Mouse (Mus musculus) embryonic fibroblast, embryonic 13.5 days (primary cell): ENCODE measurements around the gene Kcnma1.

ENCODE experiments used
- CTCF ChIP-seq: IDR thresholded peaks from 2 replicates; pipeline ENCODE4 v1.5.1; 2011; ENCODE audit warnings: mild to moderate bottlenecking, control low read depth, low read length, moderate library complexity, borderline replicate concordance; ENCODE audit not compliant: insufficient read depth
- POLR2A ChIP-seq: IDR thresholded peaks from 2 replicates; pipeline ENCODE4 v1.6.1; 2011; ENCODE audit warnings: low read depth, mild to moderate bottlenecking, control low read depth, low read length, moderate library complexity

- TF ChIP-seq CTCF (no peak), POLR2A (no peak)
Measured at GRCm38 (mm10) chr14:23470071-23470470, 544.2 kb downstream of the Kcnma1 start.
